Mouse (Mus musculus): ENCODE results near the gene Kmt2a.

Kmt2a gene

GRCm38 (mm10) chr9:44881221-44881871, at the start of gene Kmt2a:
Kmt2a (minus strand) TSS chr9:44881296.
- DNase-seq = peak; percentile 98

DNA sequence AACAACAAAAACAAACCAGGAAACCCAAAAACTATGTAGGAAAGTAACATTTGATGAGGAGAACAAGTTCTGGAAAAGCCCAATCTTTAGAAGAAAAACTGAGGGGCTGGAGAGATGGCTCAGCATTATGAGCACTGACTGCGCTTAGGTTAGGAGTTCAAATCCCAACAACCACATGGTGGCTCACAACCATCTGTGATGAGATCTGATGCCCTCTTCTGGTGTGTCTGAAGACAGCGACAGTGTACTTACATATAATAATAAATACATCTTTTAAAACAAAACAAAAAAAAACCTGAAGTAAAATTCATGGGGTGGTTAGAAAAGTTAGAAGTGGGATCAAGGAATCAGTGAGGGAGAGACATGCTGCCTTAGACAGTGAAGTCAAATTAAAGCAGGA, 40.4 kb upstream of the Kmt2a start:
- no peak for DNase-seq

GRCm38 (mm10) chr9:44921123-44921468, 40.0 kb upstream of the Kmt2a start:
- no peak for DNase-seq

DNA sequence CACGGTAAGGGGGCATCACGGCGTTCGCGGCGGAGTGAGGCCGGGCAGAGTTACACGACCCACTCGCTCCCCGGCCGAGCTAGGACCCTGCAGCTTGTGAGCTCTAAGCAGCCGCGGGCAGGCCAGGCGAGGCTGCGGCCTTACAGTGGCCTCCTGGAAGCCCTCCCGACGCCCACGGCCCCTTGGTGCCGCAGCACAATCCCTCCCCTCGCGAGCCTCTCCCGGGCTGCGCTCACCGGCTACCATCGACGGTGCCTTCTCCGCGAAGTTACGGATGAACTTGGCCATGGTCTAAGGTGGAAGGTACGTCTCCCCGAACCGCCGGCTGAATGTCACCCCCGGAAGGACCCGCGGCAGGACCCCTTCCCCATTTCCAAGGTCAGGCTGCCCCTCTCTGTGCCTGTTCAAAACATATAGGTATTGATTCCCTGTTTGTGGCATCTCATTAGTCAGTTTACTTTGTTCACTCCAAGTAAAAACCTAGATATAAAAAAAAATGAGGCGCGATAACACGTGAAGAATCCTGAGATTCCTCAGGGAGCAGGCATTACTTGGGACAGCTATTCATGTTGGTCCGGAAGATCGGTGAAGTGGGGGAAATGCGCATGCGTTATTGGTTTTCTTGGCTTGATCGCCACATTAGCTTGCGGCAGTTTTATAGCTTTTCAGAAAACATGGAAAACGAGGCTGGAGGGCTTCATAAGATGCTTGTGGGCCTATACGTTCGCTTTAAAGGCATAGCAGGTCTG, 39.5 kb upstream of the Kmt2a start, which contains the start of gene Atp5l:
Atp5l (minus strand) TSS at position 369 of the 749 bp plus-strand sequence.
- DNase-seq = peak; percentile 92

DNA sequence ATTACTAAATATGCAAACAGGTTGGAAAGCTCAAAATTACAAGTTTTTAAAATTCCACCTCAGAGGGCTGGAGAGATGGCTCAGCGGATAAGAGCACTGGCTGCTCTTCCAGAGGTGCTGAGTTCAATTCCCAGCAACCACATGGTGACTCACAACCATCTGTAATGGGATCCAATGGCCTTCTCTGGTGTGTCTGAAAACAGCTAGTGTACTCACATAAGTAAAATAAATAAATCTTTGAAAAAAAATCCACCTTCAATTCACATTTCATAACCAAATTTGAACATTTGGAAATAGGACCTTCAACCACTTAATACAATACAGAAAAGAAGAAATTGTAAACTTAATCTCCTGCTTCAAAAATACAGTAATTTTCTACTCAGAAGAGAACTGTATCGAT, 38.5 kb upstream of the Kmt2a start:
- no peak for DNase-seq

DNA sequence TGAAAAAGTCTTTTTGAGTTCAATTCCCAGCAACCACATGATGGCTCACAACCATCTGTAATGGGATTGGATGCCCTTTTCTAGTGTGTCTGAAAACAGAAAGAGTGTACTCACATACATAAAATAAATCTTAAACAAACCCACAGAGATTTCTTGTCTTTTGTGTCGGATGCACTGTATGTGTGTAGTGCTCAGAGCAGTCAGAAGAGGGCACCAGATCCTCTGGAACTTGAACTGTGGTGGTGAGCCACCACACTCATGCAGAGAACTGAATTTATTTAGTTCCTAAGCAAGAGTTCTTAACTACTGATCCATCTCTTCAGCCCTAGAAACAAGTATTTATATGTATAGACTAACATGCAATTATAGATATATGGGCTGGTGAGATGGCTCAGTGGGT, 35.1 kb upstream of the Kmt2a start:
- DNase-seq = peak; percentile 47

DNA sequence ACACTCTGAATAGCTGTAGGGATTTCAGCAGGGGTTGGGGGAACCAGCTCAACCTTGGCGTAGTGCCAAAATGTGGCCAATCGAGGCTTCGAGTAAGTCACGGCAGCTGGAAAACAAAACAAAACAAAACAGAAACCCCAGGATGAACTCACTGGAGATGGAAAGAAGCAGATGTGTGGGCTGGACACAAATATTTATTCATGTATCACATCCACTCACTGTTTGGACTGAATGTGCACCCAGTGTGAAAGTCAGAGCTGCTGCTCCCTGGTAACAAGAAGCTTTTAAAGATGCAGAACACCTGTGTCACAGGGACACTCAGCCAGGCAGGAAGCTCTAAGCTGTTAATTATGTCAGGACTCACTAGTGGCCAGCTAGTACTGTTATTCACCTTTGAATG, 33.6 kb upstream of the Kmt2a start:
- no peak for DNase-seq

DNA sequence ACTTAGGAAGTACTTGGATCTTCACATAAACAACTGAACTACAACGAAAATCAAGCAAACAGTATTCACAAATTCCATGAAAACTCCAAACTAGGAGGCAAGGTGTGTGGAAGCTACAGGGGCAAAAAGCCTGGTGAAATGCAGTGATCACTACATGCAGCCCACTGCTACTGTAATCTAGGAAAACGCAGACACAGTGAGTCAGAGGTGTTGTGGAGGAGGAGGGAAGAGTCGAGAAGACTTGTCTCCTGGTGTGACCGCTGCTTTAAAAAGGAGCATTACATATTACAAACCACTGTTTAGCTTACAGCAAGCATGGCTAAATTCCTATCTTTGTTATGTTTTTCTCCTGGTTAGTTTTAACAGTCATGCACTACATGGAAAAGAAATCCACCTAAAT, 30.3 kb upstream of the Kmt2a start:
- DNase-seq = no peak

DNA sequence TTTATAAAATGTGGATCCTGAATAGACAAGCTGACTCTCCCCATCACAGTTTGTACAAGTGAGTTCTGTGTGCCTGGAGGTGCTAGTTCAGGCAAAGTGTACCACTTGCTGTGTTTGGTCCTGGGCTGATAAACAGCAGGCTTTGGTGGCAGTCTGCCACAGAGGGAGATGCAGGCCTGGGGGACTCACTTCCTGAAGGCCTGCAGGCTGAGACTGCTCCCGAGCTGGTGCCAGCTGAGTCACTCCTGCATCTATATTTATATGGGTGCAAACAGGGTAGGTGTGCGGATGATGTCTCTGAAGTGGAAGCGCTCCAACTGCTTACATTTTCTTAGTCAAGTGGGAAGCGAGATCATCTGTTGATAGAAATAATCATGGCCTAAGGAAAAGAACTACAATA, 24.5 kb upstream of the Kmt2a start:
- no peak for DNase-seq

- peak; percentile 50 for DNase-seq
These were observed 23.9 kb upstream of the Kmt2a start for GRCm38 (mm10) chr9:44904964-44905363.

GRCm38 (mm10) chr9:44903856-44904255, 22.8 kb upstream of the Kmt2a start:
- no peak for DNase-seq

GRCm38 (mm10) chr9:44900402-44900801, 19.3 kb upstream of the Kmt2a start:
- no peak for DNase-seq

DNA sequence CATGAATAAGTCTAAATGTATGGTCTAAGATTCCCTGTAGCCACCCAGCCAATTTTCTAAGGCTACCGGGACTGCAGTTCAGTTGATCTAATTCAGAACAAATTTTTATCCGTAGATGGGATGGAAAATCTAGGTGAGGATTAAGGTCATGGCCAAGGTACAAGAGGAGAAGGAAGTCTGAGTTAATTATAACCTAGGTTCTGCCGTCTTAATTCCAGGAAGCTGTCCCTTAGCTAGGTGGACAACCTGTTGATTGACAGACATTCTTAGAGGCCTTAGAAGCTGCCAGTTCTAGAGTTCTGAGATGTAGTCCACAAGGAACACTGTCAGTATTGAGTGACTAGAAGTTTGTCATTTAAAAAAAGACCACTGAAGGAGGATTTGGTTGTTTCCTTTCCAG, 18.6 kb upstream of the Kmt2a start:
- peak; percentile 29 for DNase-seq

DNA sequence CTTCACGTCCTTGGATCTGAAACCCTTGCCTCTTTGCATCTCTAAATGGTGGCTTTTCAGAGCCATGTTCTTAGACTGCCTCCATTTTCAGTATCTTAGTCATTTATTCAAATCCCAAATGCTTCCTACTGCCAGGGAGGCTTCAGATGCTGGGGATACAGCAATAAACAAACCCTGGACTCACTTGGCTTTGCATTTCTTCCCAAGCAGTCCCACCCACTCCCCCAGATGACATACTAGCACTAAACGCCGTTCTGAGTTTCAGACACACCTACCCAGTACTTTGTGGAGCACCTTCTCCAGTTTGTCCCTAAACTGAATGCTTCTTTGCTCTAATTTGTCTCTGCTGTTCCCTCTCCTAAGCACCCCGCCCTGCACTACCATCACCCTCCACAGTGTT, 15.9 kb upstream of the Kmt2a start:
- no peak for DNase-seq

GRCm38 (mm10) chr9:44892664-44893063, 11.6 kb upstream of the Kmt2a start:
- DNase-seq = no peak

GRCm38 (mm10) chr9:44891210-44891609, 10.1 kb upstream of the Kmt2a start:
- no peak for DNase-seq

- DNase-seq = no peak
These were observed 9.0 kb upstream of the Kmt2a start for GRCm38 (mm10) chr9:44890122-44890521.

- no peak for DNase-seq
These were observed 7.1 kb upstream of the Kmt2a start for GRCm38 (mm10) chr9:44888114-44888624.

- DNase-seq = no peak
These were observed 2.0 kb upstream of the Kmt2a start for GRCm38 (mm10) chr9:44882981-44883569.

- DNase-seq = peak; percentile 67
These were observed 1.4 kb upstream of the Kmt2a start for GRCm38 (mm10) chr9:44882436-44882980.

DNA sequence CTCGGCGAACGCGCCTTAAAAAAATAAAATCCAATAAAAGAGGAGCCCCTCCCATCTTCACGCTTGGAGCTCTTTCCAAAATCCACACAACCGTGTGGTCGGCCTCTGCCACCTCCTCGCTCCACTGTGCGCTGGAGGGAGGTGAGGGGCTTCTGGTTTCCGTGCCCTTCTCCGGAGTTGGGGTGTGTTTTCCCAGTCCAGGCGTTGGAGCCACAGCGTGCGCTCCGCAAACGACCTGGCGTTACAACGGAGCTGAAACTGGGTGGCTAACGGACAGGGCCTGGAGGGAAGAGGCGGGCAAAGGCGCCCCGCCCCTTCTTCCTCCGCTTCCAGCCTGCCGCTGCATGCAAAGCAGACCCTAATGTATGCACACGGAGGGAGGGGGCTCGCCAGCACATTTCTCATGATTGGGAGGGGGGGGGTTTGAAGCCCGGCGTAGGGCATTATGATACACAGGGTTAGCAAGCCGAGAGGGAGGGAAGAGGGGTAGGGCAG, 892 bp upstream of the Kmt2a start:
- DNase-seq = peak; percentile 90

DNA sequence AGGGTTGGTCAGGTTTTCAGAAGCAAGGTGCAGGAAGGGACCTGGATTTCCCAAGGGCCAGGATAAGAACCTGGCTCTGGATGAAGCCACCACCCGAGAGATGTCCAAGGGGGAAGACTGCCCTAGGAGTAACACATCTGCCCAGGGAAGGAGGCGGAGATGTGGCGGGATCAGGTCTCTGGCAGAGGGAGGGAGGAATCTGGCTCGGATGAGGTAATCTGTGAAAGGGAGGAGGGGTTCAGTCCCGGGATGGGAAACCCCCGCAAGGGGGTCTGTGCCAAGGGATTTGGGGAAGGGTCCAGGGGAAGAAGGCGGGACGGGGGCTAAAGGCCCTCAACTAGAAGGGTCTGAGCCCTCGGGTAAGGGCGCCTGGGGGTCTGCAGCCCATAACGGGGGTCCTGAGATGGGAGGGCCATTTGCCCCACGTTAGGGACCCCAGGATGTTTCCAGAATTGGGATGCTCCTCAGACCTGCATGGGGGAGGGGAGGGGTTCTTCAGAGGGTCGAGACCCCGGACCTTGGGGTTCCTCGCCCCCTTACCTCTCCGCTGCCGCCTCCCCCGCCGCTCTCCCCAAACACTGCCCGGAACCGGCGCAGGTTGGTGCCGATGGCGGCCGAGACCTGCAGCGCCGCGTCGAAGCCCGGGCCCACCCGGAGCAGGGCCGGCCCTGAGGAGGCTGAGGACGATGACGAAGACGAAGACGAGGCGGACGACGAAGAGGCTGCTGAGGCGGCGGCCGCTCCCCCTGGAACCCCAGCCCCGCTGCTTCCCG, 601 bp downstream of the Kmt2a start:
- no peak for DNase-seq

All from kidney, postnatal 14 days (tissue).